Mouse (Mus musculus) ovary, postnatal 10 days (tissue): ENCODE measurements at regions not wholly inside any gene's neighbourhood (a gene's known extent, or its start where the extent isn't known, plus 50 kb on each side); places are given as distances from the start of the nearest gene placed in this dataset.
"Not testable (repeated sequence)": the region's sequence is repeated elsewhere in the genome, so short reads cannot be mapped to it uniquely, and the experiment has no call there.

Experiments
- DNase-seq: peaks from one replicate; pipeline ENCODE4 v3.0.0; 2022; ENCODE audit warnings: low spot score

DNA sequence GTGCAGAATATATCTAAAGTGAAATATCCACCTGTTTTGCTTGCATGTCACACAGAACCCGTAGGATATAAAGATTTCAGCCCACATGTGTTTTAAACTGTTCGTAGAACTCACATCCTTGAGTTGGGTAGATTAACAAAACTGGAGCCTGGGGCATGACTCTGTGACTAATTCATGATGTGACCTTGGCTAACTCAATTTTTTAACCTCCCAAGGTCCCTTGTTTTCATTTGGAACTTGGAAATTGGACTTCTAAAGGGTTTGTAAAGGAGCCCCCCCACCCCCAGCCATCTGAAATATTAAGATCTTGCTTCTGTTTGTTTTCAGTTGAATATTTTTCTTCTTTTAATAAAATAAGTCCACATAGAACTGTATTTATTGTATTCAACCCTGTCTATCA is 983.5 kb downstream of the Ttll7 start:
- DNase-seq = no peak

DNA sequence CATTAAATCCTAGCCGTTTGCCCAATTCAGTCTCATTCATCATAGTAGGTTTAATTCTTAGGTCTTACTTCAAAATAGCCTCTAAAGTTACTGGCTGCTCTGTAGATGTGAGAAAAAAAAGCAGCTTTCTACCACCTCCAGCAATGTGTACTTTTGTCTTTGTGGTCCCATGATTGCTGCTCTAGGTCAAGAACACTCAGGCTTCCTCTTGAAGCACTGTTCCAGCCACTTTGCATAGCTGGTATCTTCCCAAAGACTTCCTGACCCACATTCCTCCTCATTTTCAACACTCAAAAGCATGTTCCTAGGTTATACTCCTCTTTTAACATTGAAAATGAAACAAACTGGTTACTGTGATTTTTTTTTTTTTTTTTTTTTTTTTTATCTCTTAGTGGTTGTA is 973.2 kb downstream of the Ttll7 start:
- no peak for DNase-seq

GRCm38 (mm10) chr3:147824451-147824850 is 972.3 kb downstream of the Ttll7 start:
- no peak for DNase-seq

DNA sequence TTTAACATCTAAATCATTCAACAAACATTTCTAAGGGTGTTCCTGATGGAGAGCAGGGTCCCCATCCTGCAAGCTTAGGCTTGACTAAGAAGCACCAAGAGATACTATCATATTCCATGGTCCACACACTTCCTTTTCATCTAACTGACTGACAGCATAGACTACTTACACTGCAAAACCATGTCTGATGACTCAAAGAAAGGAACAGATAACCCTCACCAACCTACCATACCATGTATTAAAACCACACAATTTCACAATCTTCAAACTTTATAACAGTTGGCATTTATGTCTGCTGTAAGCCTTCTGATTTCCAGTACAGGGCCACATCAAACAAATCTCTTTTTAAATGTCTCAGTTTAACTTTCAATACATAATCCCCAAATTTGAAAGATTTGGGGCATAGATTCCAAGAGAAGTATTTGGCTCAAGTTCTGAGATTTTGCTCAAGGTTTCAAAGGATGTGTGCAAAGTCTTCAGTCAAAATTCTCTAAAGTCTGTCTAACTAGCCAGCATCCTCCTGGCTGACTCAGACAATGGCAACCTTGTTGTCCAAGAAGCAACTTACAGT is 962.0 kb downstream of the Ttll7 start:
- no peak for DNase-seq

DNA sequence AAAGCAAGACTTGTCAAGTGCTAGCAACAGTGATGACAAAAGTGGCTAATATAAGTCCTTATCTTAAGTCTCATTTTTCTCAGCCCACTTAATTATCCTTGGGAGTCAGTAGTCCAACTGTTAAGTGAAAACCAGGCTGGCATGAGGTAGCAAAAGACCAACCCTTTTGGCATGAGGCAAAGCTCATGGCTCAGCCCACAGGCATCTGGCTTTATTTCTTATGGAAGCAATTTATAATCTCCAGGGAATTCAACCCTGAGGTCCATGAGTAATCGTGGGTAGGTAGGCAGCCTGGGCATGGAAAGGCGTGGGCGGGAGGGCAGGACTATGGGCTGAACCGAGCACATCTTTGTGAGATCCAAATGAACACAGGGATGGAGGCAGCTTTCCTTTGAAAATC is 950.4 kb downstream of the Ttll7 start:
- DNase-seq = no peak

GRCm38 (mm10) chr3:147796524-147796923 is 944.4 kb downstream of the Ttll7 start:
- DNase-seq = no peak

DNA sequence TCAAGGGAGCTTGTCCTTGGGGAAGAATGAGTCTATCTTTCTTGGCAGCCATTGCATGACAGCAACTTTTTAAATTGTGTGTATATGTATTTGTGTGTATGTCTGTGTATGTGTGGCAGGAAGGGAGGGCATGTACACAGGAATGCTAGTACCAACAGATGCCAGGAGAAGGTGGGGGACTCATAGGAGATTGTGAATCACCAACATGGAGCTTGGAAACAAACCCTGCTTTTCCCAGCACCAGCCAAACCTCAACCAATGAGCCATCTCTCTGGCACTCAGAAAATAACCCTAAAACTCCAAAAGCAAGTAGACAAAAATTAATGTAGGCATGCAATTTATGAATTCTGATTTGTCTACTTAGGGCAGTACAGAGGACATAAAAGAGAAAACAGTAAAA is 942.9 kb downstream of the Ttll7 start:
- no peak for DNase-seq

- DNase-seq = no peak
Observed at GRCm38 (mm10) chr3:147786555-147786954, 934.4 kb downstream of the Ttll7 start.

- DNase-seq = no peak
Observed at GRCm38 (mm10) chr3:147750842-147751191, 898.6 kb downstream of the Ttll7 start.

- DNase-seq = no peak
Observed at GRCm38 (mm10) chr3:147749939-147750841, 898.0 kb downstream of the Ttll7 start.

DNA sequence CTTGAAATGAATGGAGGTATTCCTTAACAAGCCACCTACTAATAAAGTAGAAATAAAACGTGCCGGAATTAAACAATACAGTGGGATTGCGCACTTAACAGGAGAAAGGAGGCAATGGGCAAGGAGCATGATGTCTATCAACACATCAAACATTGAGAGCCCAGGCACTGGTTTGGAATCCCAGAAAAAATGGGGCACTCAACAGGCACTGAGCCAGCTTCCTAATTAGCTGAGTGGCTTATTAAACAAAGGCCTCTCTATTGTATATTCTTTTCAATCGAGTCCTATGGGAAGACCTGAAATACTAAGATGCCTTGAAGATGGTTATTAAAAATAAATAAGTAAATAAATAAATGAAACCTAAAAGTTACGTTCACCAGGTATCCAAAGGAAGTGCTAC is 897.3 kb downstream of the Ttll7 start:
- DNase-seq = no peak

GRCm38 (mm10) chr3:147736673-147737439 is 884.7 kb downstream of the Ttll7 start:
- DNase-seq = no peak

DNA sequence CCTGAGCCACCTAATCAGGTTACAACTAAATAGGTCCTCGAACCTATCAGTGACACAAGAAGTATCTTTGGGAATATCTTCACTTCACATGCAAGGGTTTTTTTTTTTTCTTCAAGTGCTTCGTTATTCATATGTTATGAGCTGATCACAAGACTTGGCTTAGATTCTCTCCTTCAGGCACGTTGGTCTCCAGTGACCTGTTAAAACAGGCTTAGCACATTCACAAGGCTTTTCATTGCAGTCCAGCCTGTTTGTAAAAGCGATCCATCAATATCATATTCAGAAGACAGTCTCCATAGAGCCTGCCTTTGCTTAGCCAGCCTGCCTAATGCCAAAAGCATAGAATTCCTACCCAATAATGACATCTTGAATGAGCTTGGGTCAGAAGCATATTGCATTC is 864.2 kb downstream of the Ttll7 start:
- DNase-seq = no peak

DNA sequence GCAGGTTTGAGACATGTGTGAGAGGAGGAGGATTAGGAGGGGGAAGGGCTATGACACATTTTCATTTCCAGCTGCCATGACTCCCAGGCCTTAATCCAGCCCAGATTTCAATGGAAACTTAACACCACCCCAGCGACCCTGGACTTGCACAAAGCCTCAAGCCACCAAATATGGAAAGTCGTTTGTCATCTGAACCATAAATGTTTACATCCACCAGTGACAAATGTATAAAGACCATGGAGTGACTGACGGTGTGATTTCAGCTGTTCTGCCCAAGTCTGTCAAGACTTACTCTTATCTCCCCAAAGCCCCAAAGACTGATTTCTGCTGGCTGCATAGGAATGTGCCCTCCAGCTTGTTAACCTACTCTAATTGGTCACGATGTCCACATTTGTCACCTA is 855.2 kb downstream of the Ttll7 start:
- no peak for DNase-seq

GRCm38 (mm10) chr3:147683730-147684129 is 831.6 kb downstream of the Ttll7 start:
- DNase-seq = no peak

GRCm38 (mm10) chr3:147680299-147680698 is 828.1 kb downstream of the Ttll7 start:
- no peak for DNase-seq

DNA sequence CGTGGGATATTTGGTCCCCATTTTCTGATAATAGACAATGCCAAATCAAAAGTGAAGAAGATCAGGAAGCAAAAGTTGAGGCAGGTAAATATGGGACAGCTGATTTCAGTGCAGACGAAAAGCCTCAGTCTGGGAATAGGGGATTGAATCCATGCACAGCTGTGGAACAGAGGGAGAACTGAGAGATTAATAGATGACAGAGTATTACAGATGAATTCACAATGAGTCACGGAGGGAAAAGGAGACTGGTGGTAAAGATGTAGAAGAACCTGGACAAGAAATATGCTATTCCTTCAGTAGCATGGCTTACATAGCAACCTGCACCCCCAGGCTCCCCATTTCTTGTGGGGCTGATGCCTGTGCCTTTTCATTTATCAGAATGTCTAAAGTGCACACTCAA is 810.4 kb downstream of the Ttll7 start:
- DNase-seq = no peak

GRCm38 (mm10) chr3:147652849-147653248 is 800.7 kb downstream of the Ttll7 start:
- DNase-seq = no peak

GRCm38 (mm10) chr3:147635486-147635885 is 783.3 kb downstream of the Ttll7 start:
- not testable (repeated sequence) for DNase-seq

- DNase-seq = no peak
Observed at GRCm38 (mm10) chr3:147631151-147631550, 779.0 kb downstream of the Ttll7 start.

GRCm38 (mm10) chr3:147583697-147584315 is 731.6 kb downstream of the Ttll7 start:
- no peak for DNase-seq

DNA sequence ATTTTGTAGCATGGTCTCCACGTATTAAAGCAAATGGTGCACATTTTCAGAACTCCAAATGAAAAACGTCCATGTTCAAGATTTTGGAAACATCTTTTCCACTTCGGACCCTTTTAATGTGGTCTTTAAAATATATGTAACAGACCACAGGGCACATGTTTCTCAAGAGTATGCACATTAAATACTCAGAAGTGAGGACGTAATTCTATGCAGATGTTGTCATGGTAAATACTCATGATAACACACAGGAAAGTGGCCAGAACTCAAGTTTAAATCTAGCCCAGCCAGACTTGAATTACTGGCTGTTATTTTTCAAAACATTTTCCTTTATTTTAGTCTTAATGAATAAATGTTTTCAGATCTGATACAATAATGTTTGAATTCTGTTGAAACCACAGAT is 719.7 kb downstream of the Ttll7 start:
- DNase-seq = no peak
